10 mouse cellular contexts compared by ENCODE assay signal in genomic region chr12:79625699-79626554, GRCm38 (mm10).
DNase-seq lines count a peak whose midpoint lies in the region; ATAC-seq lines count a peak whose summit lies in the region.
"Had no signal": no experiment of that assay in that cellular context is flagged by ENCODE, and none has a peak within 500 bp of the region (broad histone marks: within the 10 kb centered on the region; RNA-seq: fewer than 3 reads in every experiment).

No protein-coding gene starts in this region.

- no peaks in the 10 kb centered on the region for H3K36me3 ChIP-seq in embryonic facial prominence, embryonic 14.5 days (ENCODE audit: control insufficient read depth, insufficient read depth, low read length)
- no peaks in the 10 kb centered on the region for H3K36me3 ChIP-seq in limb, embryonic 13.5 days

- H3K9ac ChIP-seq in embryonic facial prominence, embryonic 14.5 days (ENCODE audit: low read depth, low read length): no peak overlapping the region
- no peak overlapping the region for H3K9ac ChIP-seq in limb, embryonic 13.5 days
- H3K9ac ChIP-seq: liver, embryonic 14.5 days had no signal

- H3K27ac ChIP-seq in embryonic facial prominence, embryonic 14.5 days (replicated peaks; ENCODE audit: low read depth, low read length): peak overlapping the region; percentile 62
- H3K27ac ChIP-seq in limb, embryonic 13.5 days: peak overlapping the region; percentile 15; the same call in 1 of the 2 replicates
- H3K27ac ChIP-seq: liver, embryonic 14.5 days had no signal

- WGBS in embryonic facial prominence, embryonic 14.5 days: 31% methylated on average over 7 of the region's 7 CpGs
- 32% methylated on average over 7 of the region's 7 CpGs for WGBS in limb, embryonic 13.5 days

- no peaks in the 10 kb centered on the region; the same call in 1 of the 2 replicates for H3K27me3 ChIP-seq in embryonic facial prominence, embryonic 14.5 days (replicated peaks; ENCODE audit: control insufficient read depth, insufficient read depth, low read length)
- no peaks in the 10 kb centered on the region for H3K27me3 ChIP-seq in limb, embryonic 13.5 days

- H3K9me3 ChIP-seq in embryonic facial prominence, embryonic 14.5 days (ENCODE audit: control insufficient read depth, low read length): no peaks in the 10 kb centered on the region
- H3K9me3 ChIP-seq in limb, embryonic 13.5 days: no peaks in the 10 kb centered on the region
- H3K9me3 ChIP-seq: G1E had no signal

- peaks cover 23% of the 10 kb centered on the region for H3K4me1 ChIP-seq in embryonic facial prominence, embryonic 14.5 days (ENCODE audit: control insufficient read depth, insufficient read depth, low read length)
- peaks cover 35% of the 10 kb centered on the region for H3K4me1 ChIP-seq in limb, embryonic 13.5 days

- no peak overlapping the region for H3K4me3 ChIP-seq in embryonic facial prominence, embryonic 14.5 days (ENCODE audit: low read depth, low read length)
- no peak overlapping the region for H3K4me3 ChIP-seq in limb, embryonic 13.5 days

- peak; percentile 94 for DNase-seq in heart, adult 11 months
- DNase-seq in heart, postnatal 36 days: no peak
- peak; percentile 65 for DNase-seq in A20 (ENCODE audit: low read depth, low spot score)
- DNase-seq in embryonic facial prominence, embryonic 14.5 days (ENCODE audit: low spot score): no peak
- DNase-seq in right cerebral cortex, postnatal 36 days (ENCODE audit: low spot score in 2 of 2): no peak
- DNase-seq in urinary bladder, postnatal 4 days (ENCODE audit: low spot score in 2 of 2): no peak

- H3K4me2 ChIP-seq in embryonic facial prominence, embryonic 14.5 days (ENCODE audit: low read depth, low read length): no peak overlapping the region
- no peak overlapping the region for H3K4me2 ChIP-seq in limb, embryonic 13.5 days (replicated peaks)

- ATAC-seq in embryonic facial prominence, embryonic 14.5 days (ENCODE audit: low read depth): no peak
- ATAC-seq in limb, embryonic 13.5 days (ENCODE audit: low FRiP score, low read depth): no peak
- no peak for ATAC-seq in frontal cortex, adult (ENCODE audit: low TSS enrichment)

- intact Hi-C loops in heart, postnatal 36 days (cut with DNase I): no loop called here

Comparison
In these comparisons a context has a peak if more than half of its experiments do, and no peak if none do; other contexts are left out.
1. DNase-seq: peak in heart, adult 11 months (single experiment) and A20 (single experiment); none in heart, postnatal 36 days (0 of 2), embryonic facial prominence, embryonic 14.5 days (single experiment), right cerebral cortex, postnatal 36 days (0 of 2) and urinary bladder, postnatal 4 days (0 of 2).